Mouse (Mus musculus): ENCODE measurements around the gene Llcfc1. TPM values are rescaled to one million over a fixed set of nuclear protein-coding genes. Genes with fewer than 3 reads are reported as not detected.
A peak's percentile ranks its signal among the peaks of the same experiment; 100 is the strongest.

Llcfc1 gene
- polyA plus RNA-seq, 1 experiment from 2014 or later = not detected

GRCm38 (mm10) chr6:41684911-41685310 is 680 bp downstream of the Llcfc1 start:
- H3K9me3 ChIP-seq (replicated peaks; ENCODE audit: control insufficient read depth, low read length) = no peaks in the 10 kb centered on the region
- no peak overlapping the region for H3K9ac ChIP-seq (ENCODE audit: low read depth, low read length)
- H3K4me3 ChIP-seq (ENCODE audit: low read depth, low read length) = no peak overlapping the region
- no peak overlapping the region for H3K4me2 ChIP-seq
- H3K27me3 ChIP-seq (ENCODE audit: control insufficient read depth, insufficient read depth, low read length) = no peaks in the 10 kb centered on the region
- H3K36me3 ChIP-seq (ENCODE audit: control insufficient read depth, insufficient read depth, low read length) = no peaks in the 10 kb centered on the region
- no peaks in the 10 kb centered on the region for H3K4me1 ChIP-seq (ENCODE audit: control insufficient read depth, insufficient read depth, low read length)
- H3K27ac ChIP-seq (ENCODE audit: low read depth, low read length) = no peak overlapping the region
- no peak for ATAC-seq (replicated peaks; ENCODE audit: insufficient number of reproducible peaks, low FRiP score, low TSS enrichment)
- 43% methylated on average over 5 of the region's 5 CpGs for WGBS (ENCODE audit: insufficient replicate concordance)

GRCm38 (mm10) chr6:41685596-41685995 is 1.4 kb downstream of the Llcfc1 start:
- Histone ChIP-seq H3K4me3 (ENCODE audit: low read depth, low read length) (no peak overlapping the region), H3K4me1 (ENCODE audit: control insufficient read depth, insufficient read depth, low read length) (no peaks in the 10 kb centered on the region), H3K9ac (ENCODE audit: low read depth, low read length) (no peak overlapping the region), H3K36me3 (ENCODE audit: control insufficient read depth, insufficient read depth, low read length) (no peaks in the 10 kb centered on the region), H3K4me2 (no peak overlapping the region), H3K27me3 (ENCODE audit: control insufficient read depth, insufficient read depth, low read length) (no peaks in the 10 kb centered on the region), H3K27ac (ENCODE audit: low read depth, low read length) (no peak overlapping the region), H3K9me3 (replicated peaks; ENCODE audit: control insufficient read depth, low read length) (no peaks in the 10 kb centered on the region)
- ATAC-seq (replicated peaks; ENCODE audit: insufficient number of reproducible peaks, low FRiP score, low TSS enrichment) = no peak
- WGBS (ENCODE audit: insufficient replicate concordance) = 80% methylated on average over 3 of the region's 3 CpGs

- Histone ChIP-seq H3K9me3 (replicated peaks; ENCODE audit: control insufficient read depth, low read length) (no peaks in the 10 kb centered on the region), H3K9ac (ENCODE audit: low read depth, low read length) (no peak overlapping the region), H3K4me2 (no peak overlapping the region), H3K4me1 (ENCODE audit: control insufficient read depth, insufficient read depth, low read length) (no peaks in the 10 kb centered on the region), H3K27me3 (ENCODE audit: control insufficient read depth, insufficient read depth, low read length) (no peaks in the 10 kb centered on the region), H3K4me3 (ENCODE audit: low read depth, low read length) (no peak overlapping the region), H3K36me3 (ENCODE audit: control insufficient read depth, insufficient read depth, low read length) (no peaks in the 10 kb centered on the region), H3K27ac (ENCODE audit: low read depth, low read length) (no peak overlapping the region)
- ATAC-seq (replicated peaks; ENCODE audit: insufficient number of reproducible peaks, low FRiP score, low TSS enrichment) = no peak
These were observed 8.0 kb downstream of the Llcfc1 start for GRCm38 (mm10) chr6:41692200-41692599.

GRCm38 (mm10) chr6:41694407-41694806 is 10.2 kb downstream of the Llcfc1 start:
- ATAC-seq (replicated peaks; ENCODE audit: insufficient number of reproducible peaks, low FRiP score, low TSS enrichment) = no peak
- no peaks in the 10 kb centered on the region for H3K36me3 ChIP-seq (ENCODE audit: control insufficient read depth, insufficient read depth, low read length)
- H3K4me2 ChIP-seq = no peak overlapping the region
- WGBS (ENCODE audit: insufficient replicate concordance) = 74% methylated on average over 1 of the region's 1 CpGs
- H3K9me3 ChIP-seq (replicated peaks; ENCODE audit: control insufficient read depth, low read length) = no peaks in the 10 kb centered on the region
- no peak overlapping the region for H3K9ac ChIP-seq (ENCODE audit: low read depth, low read length)
- H3K27ac ChIP-seq (ENCODE audit: low read depth, low read length) = no peak overlapping the region
- H3K4me3 ChIP-seq (ENCODE audit: low read depth, low read length) = no peak overlapping the region
- no peaks in the 10 kb centered on the region for H3K27me3 ChIP-seq (ENCODE audit: control insufficient read depth, insufficient read depth, low read length)
- no peaks in the 10 kb centered on the region for H3K4me1 ChIP-seq (ENCODE audit: control insufficient read depth, insufficient read depth, low read length)

- no peak for ATAC-seq (replicated peaks; ENCODE audit: insufficient number of reproducible peaks, low FRiP score, low TSS enrichment)
- Histone ChIP-seq H3K4me1 (ENCODE audit: control insufficient read depth, insufficient read depth, low read length) (no peaks in the 10 kb centered on the region), H3K9ac (ENCODE audit: low read depth, low read length) (peak overlapping the region; percentile 46; the same call in 1 of the 2 replicates), H3K27me3 (ENCODE audit: control insufficient read depth, insufficient read depth, low read length) (no peaks in the 10 kb centered on the region), H3K9me3 (replicated peaks; ENCODE audit: control insufficient read depth, low read length) (no peaks in the 10 kb centered on the region), H3K4me2 (no peak overlapping the region), H3K27ac (ENCODE audit: low read depth, low read length) (no peak overlapping the region), H3K4me3 (ENCODE audit: low read depth, low read length) (peak overlapping the region; percentile 40), H3K36me3 (ENCODE audit: control insufficient read depth, insufficient read depth, low read length) (no peaks in the 10 kb centered on the region)
- 43% methylated on average over 1 of the region's 1 CpGs for WGBS (ENCODE audit: insufficient replicate concordance)
These were observed 17.0 kb downstream of the Llcfc1 start for GRCm38 (mm10) chr6:41701245-41701644.

- peak overlapping the region; percentile 77; the same call in 1 of the 2 replicates for H3K27ac ChIP-seq (ENCODE audit: low read depth, low read length)
- 73% methylated on average over 2 of the region's 2 CpGs for WGBS (ENCODE audit: insufficient replicate concordance)
- no peaks in the 10 kb centered on the region for H3K4me1 ChIP-seq (ENCODE audit: control insufficient read depth, insufficient read depth, low read length)
- no peaks in the 10 kb centered on the region for H3K36me3 ChIP-seq (ENCODE audit: control insufficient read depth, insufficient read depth, low read length)
- peak overlapping the region; percentile 63; the same call in 1 of the 2 replicates for H3K9ac ChIP-seq (ENCODE audit: low read depth, low read length)
- peak overlapping the region; percentile 40 for H3K4me3 ChIP-seq (ENCODE audit: low read depth, low read length)
- H3K9me3 ChIP-seq (replicated peaks; ENCODE audit: control insufficient read depth, low read length) = no peaks in the 10 kb centered on the region
- peak overlapping the region; percentile 24; the same call in 1 of the 2 replicates for H3K4me2 ChIP-seq
- no peaks in the 10 kb centered on the region for H3K27me3 ChIP-seq (ENCODE audit: control insufficient read depth, insufficient read depth, low read length)
- ATAC-seq (replicated peaks; ENCODE audit: insufficient number of reproducible peaks, low FRiP score, low TSS enrichment) = peak; percentile 71
These were observed 18.7 kb downstream of the Llcfc1 start for GRCm38 (mm10) chr6:41702928-41703327.

GRCm38 (mm10) chr6:41704123-41704522 is 19.9 kb downstream of the Llcfc1 start, which contains the start of gene Kel:
Gene Kel, minus strand, starts transcription at chr6:41704339.
- WGBS (ENCODE audit: insufficient replicate concordance) = 11% methylated on average over 1 of the region's 1 CpGs
- Histone ChIP-seq H3K4me1 (ENCODE audit: control insufficient read depth, insufficient read depth, low read length) (no peaks in the 10 kb centered on the region), H3K27me3 (ENCODE audit: control insufficient read depth, insufficient read depth, low read length) (no peaks in the 10 kb centered on the region), H3K4me2 (peak within 1 kb of the TSS; percentile 41), H3K36me3 (ENCODE audit: control insufficient read depth, insufficient read depth, low read length) (no peaks in the 10 kb centered on the region), H3K9me3 (replicated peaks; ENCODE audit: control insufficient read depth, low read length) (no peaks in the 10 kb centered on the region), H3K27ac (ENCODE audit: low read depth, low read length) (peak within 1 kb of the TSS; percentile 77), H3K4me3 (ENCODE audit: low read depth, low read length) (peak within 1 kb of the TSS; percentile 40), H3K9ac (ENCODE audit: low read depth, low read length) (peak within 1 kb of the TSS; percentile 63)
- ATAC-seq (replicated peaks; ENCODE audit: insufficient number of reproducible peaks, low FRiP score, low TSS enrichment) = peak; percentile 87

- Histone ChIP-seq H3K9me3 (replicated peaks; ENCODE audit: control insufficient read depth, low read length) (no peaks in the 10 kb centered on the region), H3K4me3 (ENCODE audit: low read depth, low read length) (no peak overlapping the region), H3K27ac (ENCODE audit: low read depth, low read length) (peak overlapping the region; percentile 59; the same call in 1 of the 2 replicates), H3K9ac (ENCODE audit: low read depth, low read length) (no peak overlapping the region), H3K27me3 (ENCODE audit: control insufficient read depth, insufficient read depth, low read length) (no peaks in the 10 kb centered on the region), H3K36me3 (ENCODE audit: control insufficient read depth, insufficient read depth, low read length) (no peaks in the 10 kb centered on the region), H3K4me2 (no peak overlapping the region), H3K4me1 (ENCODE audit: control insufficient read depth, insufficient read depth, low read length) (no peaks in the 10 kb centered on the region)
- WGBS (ENCODE audit: insufficient replicate concordance) = 73% methylated on average over 7 of the region's 7 CpGs
- ATAC-seq (replicated peaks; ENCODE audit: insufficient number of reproducible peaks, low FRiP score, low TSS enrichment) = peak; percentile 86
These were observed 22.0 kb downstream of the Llcfc1 start for GRCm38 (mm10) chr6:41706275-41706674.

- Histone ChIP-seq H3K4me2 (no peak overlapping the region), H3K9me3 (replicated peaks; ENCODE audit: control insufficient read depth, low read length) (no peaks in the 10 kb centered on the region), H3K9ac (ENCODE audit: low read depth, low read length) (no peak overlapping the region), H3K27me3 (ENCODE audit: control insufficient read depth, insufficient read depth, low read length) (no peaks in the 10 kb centered on the region), H3K4me3 (ENCODE audit: low read depth, low read length) (no peak overlapping the region), H3K27ac (ENCODE audit: low read depth, low read length) (no peak overlapping the region), H3K36me3 (ENCODE audit: control insufficient read depth, insufficient read depth, low read length) (no peaks in the 10 kb centered on the region), H3K4me1 (ENCODE audit: control insufficient read depth, insufficient read depth, low read length) (no peaks in the 10 kb centered on the region)
- 50% methylated on average over 1 of the region's 1 CpGs for WGBS (ENCODE audit: insufficient replicate concordance)
- no peak for ATAC-seq (replicated peaks; ENCODE audit: insufficient number of reproducible peaks, low FRiP score, low TSS enrichment)
These were observed 26.1 kb downstream of the Llcfc1 start for GRCm38 (mm10) chr6:41710281-41710680.
